18 mouse cellular contexts compared by ENCODE assay signal in the genomic region with DNA sequence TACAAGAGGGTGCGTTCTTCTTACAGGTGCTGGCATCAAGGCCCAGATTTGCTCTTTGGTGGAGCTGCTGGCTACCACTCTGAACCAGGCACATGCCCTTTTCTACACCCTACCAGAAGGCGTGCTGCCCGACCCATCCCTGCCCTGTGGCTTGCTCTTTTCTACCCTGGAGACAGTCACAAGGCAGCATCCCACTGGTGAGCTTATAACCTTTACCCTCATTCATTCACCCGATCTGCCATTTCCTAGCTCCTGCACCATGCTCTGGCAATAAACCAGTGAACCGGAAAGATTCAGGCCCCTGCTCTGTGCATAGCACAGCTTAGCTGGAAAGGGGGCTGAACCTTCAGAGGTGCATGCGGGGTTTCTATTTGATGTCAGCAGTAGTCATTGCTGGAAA. TPM values are rescaled to one million over a fixed set of nuclear protein-coding genes. Genes with fewer than 3 reads are reported as not detected.
DNase-seq lines count a peak whose midpoint lies in the region; ATAC-seq lines count a peak whose summit lies in the region.
"Had no signal": no experiment of that assay in that cellular context is flagged by ENCODE, and none has a peak within 500 bp of the region (broad histone marks: within the 10 kb centered on the region; RNA-seq: fewer than 3 reads in every experiment).

No protein-coding gene starts in this region.

- H3K4me3 ChIP-seq in forebrain, embryonic 11.5 days (ENCODE audit: low read depth, low read length), result no peak overlapping the region
- no peak overlapping the region for H3K4me3 ChIP-seq in forebrain, embryonic 14.5 days (ENCODE audit: low read depth, low read length)
- no peak overlapping the region for H3K4me3 ChIP-seq in midbrain, embryonic 10.5 days
- H3K4me3 ChIP-seq in midbrain, embryonic 14.5 days (replicated peaks; ENCODE audit: low read depth, low read length), result no peak overlapping the region
- H3K4me3 ChIP-seq in heart, embryonic 11.5 days (ENCODE audit: low read depth, low read length), result no peak overlapping the region
- H3K4me3 ChIP-seq: heart, embryonic 15.5 days; liver, embryonic 15.5 days; lung, embryonic 15.5 days had no signal

- H3K4me2 ChIP-seq in forebrain, embryonic 11.5 days (ENCODE audit: low read depth, low read length, severe bottlenecking), result no peak overlapping the region
- no peak overlapping the region for H3K4me2 ChIP-seq in forebrain, embryonic 14.5 days (ENCODE audit: low read length)
- H3K4me2 ChIP-seq in midbrain, embryonic 14.5 days (ENCODE audit: low read length), result no peak overlapping the region
- H3K4me2 ChIP-seq in heart, embryonic 11.5 days, result no peak overlapping the region
- H3K4me2 ChIP-seq: heart, embryonic 15.5 days; liver, embryonic 15.5 days; lung, embryonic 15.5 days had no signal

- peaks cover 10% of the 10 kb centered on the region; the same call in 1 of the 2 replicates for H3K4me1 ChIP-seq in forebrain, embryonic 11.5 days (replicated peaks; ENCODE audit: control insufficient read depth, insufficient read depth, low read length)
- peaks cover 9% of the 10 kb centered on the region for H3K4me1 ChIP-seq in forebrain, embryonic 14.5 days (ENCODE audit: control insufficient read depth, insufficient read depth, low read length)
- H3K4me1 ChIP-seq in midbrain, embryonic 10.5 days, result peaks cover 48% of the 10 kb centered on the region
- H3K4me1 ChIP-seq in midbrain, embryonic 14.5 days (ENCODE audit: control insufficient read depth, insufficient read depth, low read length), result peaks cover 9% of the 10 kb centered on the region
- H3K4me1 ChIP-seq in heart, embryonic 11.5 days (ENCODE audit: control insufficient read depth, insufficient read depth, low read length), result peaks cover 13% of the 10 kb centered on the region

- no peaks in the 10 kb centered on the region; the same call in 1 of the 2 replicates for H3K27me3 ChIP-seq in forebrain, embryonic 11.5 days (ENCODE audit: control insufficient read depth, insufficient read depth, low read length)
- H3K27me3 ChIP-seq in forebrain, embryonic 14.5 days (replicated peaks; ENCODE audit: control insufficient read depth, insufficient read depth, low read length), result no peaks in the 10 kb centered on the region
- H3K27me3 ChIP-seq in midbrain, embryonic 10.5 days (ENCODE audit: low read depth, poor library complexity, severe bottlenecking), result peaks cover 5% of the 10 kb centered on the region; the same call in 1 of the 2 replicates
- H3K27me3 ChIP-seq in midbrain, embryonic 14.5 days (ENCODE audit: control insufficient read depth, insufficient read depth, low read length), result no peaks in the 10 kb centered on the region
- no peaks in the 10 kb centered on the region for H3K27me3 ChIP-seq in heart, embryonic 11.5 days (ENCODE audit: control insufficient read depth, insufficient read depth, low read length)
- H3K27me3 ChIP-seq: heart, embryonic 15.5 days; lung, embryonic 15.5 days had no signal

- H3K9ac ChIP-seq in forebrain, embryonic 11.5 days (ENCODE audit: low read length), result no peak overlapping the region
- H3K9ac ChIP-seq in forebrain, embryonic 14.5 days (ENCODE audit: low read length), result no peak overlapping the region
- H3K9ac ChIP-seq in midbrain, embryonic 14.5 days (replicated peaks; ENCODE audit: low read length), result no peak overlapping the region
- H3K9ac ChIP-seq in heart, embryonic 11.5 days (ENCODE audit: low read depth, low read length), result no peak overlapping the region
- H3K9ac ChIP-seq: heart, embryonic 15.5 days; liver, embryonic 15.5 days; lung, embryonic 15.5 days had no signal

- peaks cover 22% of the 10 kb centered on the region for H3K36me3 ChIP-seq in forebrain, embryonic 11.5 days (ENCODE audit: control insufficient read depth, insufficient read depth, low read length)
- peaks cover 61% of the 10 kb centered on the region for H3K36me3 ChIP-seq in forebrain, embryonic 14.5 days (ENCODE audit: control insufficient read depth, insufficient read depth, low read length)
- H3K36me3 ChIP-seq in midbrain, embryonic 10.5 days, result peaks cover 60% of the 10 kb centered on the region
- H3K36me3 ChIP-seq in midbrain, embryonic 14.5 days (ENCODE audit: control insufficient read depth, insufficient read depth, low read length), result peaks cover 60% of the 10 kb centered on the region
- peaks cover 38% of the 10 kb centered on the region for H3K36me3 ChIP-seq in heart, embryonic 11.5 days (ENCODE audit: control insufficient read depth, insufficient read depth, low read length)

- peak; percentile 41 for DNase-seq in forebrain, embryonic 11.5 days (ENCODE audit: low spot score)
- DNase-seq in forebrain, embryonic 14.5 days (ENCODE audit: low spot score), result no peak
- DNase-seq in midbrain, embryonic 10.5 days (ENCODE audit: low spot score), result no peak
- no peak for DNase-seq in midbrain, embryonic 14.5 days
- peak; percentile 43 for DNase-seq in kidney, postnatal 10 days
- DNase-seq in adrenal gland, adult 18-20 months (ENCODE audit: low spot score in 2 of 2), result no peak
- no peak for DNase-seq in embryo, embryonic 10 days (ENCODE audit: low spot score)
- DNase-seq: adrenal gland, postnatal 25 days; cerebellum, adult 8-10 months had no signal

- no peak for ATAC-seq in forebrain, embryonic 11.5 days (replicated peaks; ENCODE audit: low FRiP score)
- ATAC-seq in forebrain, embryonic 14.5 days, result no peak
- ATAC-seq in midbrain, embryonic 14.5 days (ENCODE audit: low FRiP score, low TSS enrichment), result no peak
- ATAC-seq in heart, embryonic 11.5 days (replicated peaks; ENCODE audit: insufficient number of reproducible peaks, low FRiP score, low TSS enrichment), result no peak

- no peaks in the 10 kb centered on the region for H3K9me3 ChIP-seq in forebrain, embryonic 11.5 days (ENCODE audit: control insufficient read depth, low read length)
- no peaks in the 10 kb centered on the region for H3K9me3 ChIP-seq in forebrain, embryonic 14.5 days (replicated peaks; ENCODE audit: control insufficient read depth, low read length)
- no peaks in the 10 kb centered on the region for H3K9me3 ChIP-seq in midbrain, embryonic 10.5 days (replicated peaks)
- no peaks in the 10 kb centered on the region for H3K9me3 ChIP-seq in midbrain, embryonic 14.5 days (ENCODE audit: control insufficient read depth, low read length)
- H3K9me3 ChIP-seq in heart, embryonic 11.5 days (replicated peaks; ENCODE audit: control insufficient read depth, low read length), result no peaks in the 10 kb centered on the region
- H3K9me3 ChIP-seq: embryonic facial prominence, embryonic 10.5 days; heart, embryonic 15.5 days; liver, embryonic 15.5 days; lung, embryonic 15.5 days had no signal

- no peak overlapping the region for H3K27ac ChIP-seq in forebrain, embryonic 11.5 days (ENCODE audit: low read depth, low read length)
- H3K27ac ChIP-seq in forebrain, embryonic 14.5 days (ENCODE audit: low read depth, low read length), result no peak overlapping the region
- 0 out of 2 replicates have a peak overlapping the region, but pooled peaks have one; percentile 43 for H3K27ac ChIP-seq in midbrain, embryonic 10.5 days (replicated peaks)
- H3K27ac ChIP-seq in midbrain, embryonic 14.5 days (replicated peaks; ENCODE audit: low read depth, low read length), result no peak overlapping the region
- no peak overlapping the region for H3K27ac ChIP-seq in heart, embryonic 11.5 days (ENCODE audit: low read depth, low read length)
- H3K27ac ChIP-seq: heart, embryonic 15.5 days; hindbrain, postnatal 0 days; lung, embryonic 15.5 days had no signal

- 95% methylated on average over 6 of the region's 6 CpGs for WGBS in forebrain, embryonic 11.5 days
- 92% methylated on average over 6 of the region's 6 CpGs for WGBS in forebrain, embryonic 14.5 days
- 93% methylated on average over 6 of the region's 6 CpGs for WGBS in midbrain, embryonic 10.5 days
- 89% methylated on average over 6 of the region's 6 CpGs for WGBS in midbrain, embryonic 14.5 days
- 90% methylated on average over 6 of the region's 6 CpGs for WGBS in heart, embryonic 11.5 days (ENCODE audit: insufficient replicate concordance)

RNA-seq across cellular contexts. Expression of a gene that starts 2.6 kb away (rescaled TPM):
- polyA plus RNA-seq in forebrain, embryonic 11.5 days (2014; fragmentation: Nextera tagmentation; extraction: Ambion mirVana), result 18.4 and 20.6 TPM in 2 replicates
- polyA plus RNA-seq in forebrain, embryonic 14.5 days (2014; fragmentation: Nextera tagmentation; extraction: Ambion mirVana), result 29.5 and 32.4 TPM in 2 replicates
- 20.4 and 20.7 TPM in 2 replicates for polyA plus RNA-seq in midbrain, embryonic 10.5 days (2016; fragmentation: Nextera tagmentation; extraction: Ambion mirVana)
- polyA plus RNA-seq in midbrain, embryonic 14.5 days (2014; fragmentation: Nextera tagmentation; extraction: Ambion mirVana), result 28.5 and 31.1 TPM in 2 replicates
- polyA plus RNA-seq in heart, embryonic 11.5 days (2014; fragmentation: Nextera tagmentation; extraction: Ambion mirVana), result 17.1 and 18.7 TPM in 2 replicates
- total RNA-seq in adrenal gland, adult 18-20 months (2021), result 10 to 100 TPM; 23.1 to 29.1 TPM

RNA-seq across cellular contexts. Expression of a gene that starts 3.5 kb away (rescaled TPM):
- 36.2 and 39.4 TPM in 2 replicates for polyA plus RNA-seq in forebrain, embryonic 11.5 days (2014; fragmentation: Nextera tagmentation; extraction: Ambion mirVana)
- polyA plus RNA-seq in forebrain, embryonic 14.5 days (2014; fragmentation: Nextera tagmentation; extraction: Ambion mirVana), result 28.8 and 33.9 TPM in 2 replicates
- polyA plus RNA-seq in midbrain, embryonic 10.5 days (2016; fragmentation: Nextera tagmentation; extraction: Ambion mirVana), result 23.1 and 29.9 TPM in 2 replicates
- 35.2 and 40.1 TPM in 2 replicates for polyA plus RNA-seq in midbrain, embryonic 14.5 days (2014; fragmentation: Nextera tagmentation; extraction: Ambion mirVana)
- 19.2 and 19.4 TPM in 2 replicates for polyA plus RNA-seq in heart, embryonic 11.5 days (2014; fragmentation: Nextera tagmentation; extraction: Ambion mirVana)
- 10 to 100 TPM; 36.5 to 44.0 TPM for total RNA-seq in adrenal gland, adult 18-20 months (2021)

RNA-seq across cellular contexts. Expression of a gene that starts 31.4 kb away (rescaled TPM):
- 57.4 and 60.3 TPM in 2 replicates for polyA plus RNA-seq in forebrain, embryonic 11.5 days (2014; fragmentation: Nextera tagmentation; extraction: Ambion mirVana)
- 53.2 and 53.7 TPM in 2 replicates for polyA plus RNA-seq in forebrain, embryonic 14.5 days (2014; fragmentation: Nextera tagmentation; extraction: Ambion mirVana)
- 60.5 and 60.9 TPM in 2 replicates for polyA plus RNA-seq in midbrain, embryonic 10.5 days (2016; fragmentation: Nextera tagmentation; extraction: Ambion mirVana)
- polyA plus RNA-seq in midbrain, embryonic 14.5 days (2014; fragmentation: Nextera tagmentation; extraction: Ambion mirVana), result 42.9 and 46.1 TPM in 2 replicates
- polyA plus RNA-seq in heart, embryonic 11.5 days (2014; fragmentation: Nextera tagmentation; extraction: Ambion mirVana), result 53.1 and 54.7 TPM in 2 replicates
- 10 to 100 TPM; 32.9 to 36.0 TPM for total RNA-seq in adrenal gland, adult 18-20 months (2021)

RNA-seq across cellular contexts. Expression of a gene that starts 31.7 kb away (rescaled TPM):
- polyA plus RNA-seq in forebrain, embryonic 11.5 days (2014; fragmentation: Nextera tagmentation; extraction: Ambion mirVana), result 26.5 and 27.4 TPM in 2 replicates
- polyA plus RNA-seq in forebrain, embryonic 14.5 days (2014; fragmentation: Nextera tagmentation; extraction: Ambion mirVana), result 27.0 and 28.4 TPM in 2 replicates
- polyA plus RNA-seq in midbrain, embryonic 10.5 days (2016; fragmentation: Nextera tagmentation; extraction: Ambion mirVana), result 25.0 and 26.4 TPM in 2 replicates
- 25.5 and 28.8 TPM in 2 replicates for polyA plus RNA-seq in midbrain, embryonic 14.5 days (2014; fragmentation: Nextera tagmentation; extraction: Ambion mirVana)
- polyA plus RNA-seq in heart, embryonic 11.5 days (2014; fragmentation: Nextera tagmentation; extraction: Ambion mirVana), result 18.1 and 18.7 TPM in 2 replicates
- total RNA-seq in adrenal gland, adult 18-20 months (2021), result 10 to 100 TPM; 14.3 to 17.1 TPM

RNA-seq across cellular contexts. Expression of a gene that starts 33.4 kb away (rescaled TPM):
- polyA plus RNA-seq in forebrain, embryonic 11.5 days (2014; fragmentation: Nextera tagmentation; extraction: Ambion mirVana), result 10.5 and 10.7 TPM in 2 replicates
- polyA plus RNA-seq in forebrain, embryonic 14.5 days (2014; fragmentation: Nextera tagmentation; extraction: Ambion mirVana), result 71.9 and 75.2 TPM in 2 replicates
- 5.3 and 8.7 TPM in 2 replicates for polyA plus RNA-seq in midbrain, embryonic 10.5 days (2016; fragmentation: Nextera tagmentation; extraction: Ambion mirVana)
- 18.0 and 23.3 TPM in 2 replicates for polyA plus RNA-seq in midbrain, embryonic 14.5 days (2014; fragmentation: Nextera tagmentation; extraction: Ambion mirVana)
- 0.79 and 1.0 TPM in 2 replicates for polyA plus RNA-seq in heart, embryonic 11.5 days (2014; fragmentation: Nextera tagmentation; extraction: Ambion mirVana)
- 1 to 10 TPM; 2.4 to 7.0 TPM for total RNA-seq in adrenal gland, adult 18-20 months (2021)
- total RNA-seq: gastrocnemius, adult 18-20 months; heart, adult 8-10 months; neutrophil, adult 5-6 weeks had no signal

Comparison
In these comparisons a context has a peak if more than half of its experiments do, and no peak if none do; other contexts are left out.
1. DNase-seq: peak in forebrain, embryonic 11.5 days (single experiment) and kidney, postnatal 10 days (single experiment); none in forebrain, embryonic 14.5 days (single experiment), midbrain, embryonic 10.5 days (single experiment), midbrain, embryonic 14.5 days (single experiment), adrenal gland, adult 18-20 months (0 of 2) and embryo, embryonic 10 days (single experiment).